Mouse (Mus musculus) intestine, embryonic 15.5 days (tissue): ENCODE measurements at regions not wholly inside any gene's neighbourhood (a gene's known extent, or its start where the extent isn't known, plus 50 kb on each side); places are given as distances from the start of the nearest gene placed in this dataset.

Source experiments
- ATAC-seq: fragments of 200-750 bp; cut with Nextera tagmentation; 2 replicates; pipeline ENCODE4 v1.8.0; 2017; ENCODE audit warnings: moderate TSS enrichment, moderate library complexity
- H3K27ac ChIP-seq: fragments of 300-500 bp; sonication (generic); 2 replicates; pipeline ENCODE4 v1.5.1; 2015; ENCODE audit warnings: mild to moderate bottlenecking, inconsistent platforms
- H3K27me3 ChIP-seq: fragments of 300-500 bp; sonication (generic); replicated peaks from 2 replicates; pipeline ENCODE4 v1.6.1; 2015; ENCODE audit warnings: inconsistent platforms
- H3K36me3 ChIP-seq: fragments of 300-500 bp; sonication (generic); 2 replicates; pipeline ENCODE4 v1.6.1; 2015; ENCODE audit warnings: inconsistent platforms
- H3K4me1 ChIP-seq: fragments of 300-500 bp; sonication (generic); replicated peaks from 2 replicates; pipeline ENCODE4 v1.6.1; 2015; ENCODE audit warnings: inconsistent platforms
- H3K4me2 ChIP-seq: fragments of 300-500 bp; sonication (generic); replicated peaks from 2 replicates; pipeline ENCODE4 v1.6.1; 2015; ENCODE audit warnings: mild to moderate bottlenecking, inconsistent platforms
- H3K4me3 ChIP-seq: fragments of 300-500 bp; sonication (generic); replicated peaks from 2 replicates; pipeline ENCODE4 v1.5.1; 2015; ENCODE audit warnings: inconsistent platforms
- H3K9ac ChIP-seq: fragments of 300-500 bp; sonication (generic); 2 replicates; pipeline ENCODE4 v1.6.1; 2015; ENCODE audit warnings: inconsistent platforms
- H3K9me3 ChIP-seq: fragments of 300-500 bp; sonication (generic); 2 replicates; pipeline ENCODE4 v1.6.1; 2016; ENCODE audit warnings: inconsistent platforms
- WGBS: fragments of 180-500 bp; shearing (Covaris S2); methylation state at CpG from one replicate; pipeline ENCODE4 v1.1.7; 2015; 5-methylcytosine and 5-hydroxymethylcytosine counted together

DNA sequence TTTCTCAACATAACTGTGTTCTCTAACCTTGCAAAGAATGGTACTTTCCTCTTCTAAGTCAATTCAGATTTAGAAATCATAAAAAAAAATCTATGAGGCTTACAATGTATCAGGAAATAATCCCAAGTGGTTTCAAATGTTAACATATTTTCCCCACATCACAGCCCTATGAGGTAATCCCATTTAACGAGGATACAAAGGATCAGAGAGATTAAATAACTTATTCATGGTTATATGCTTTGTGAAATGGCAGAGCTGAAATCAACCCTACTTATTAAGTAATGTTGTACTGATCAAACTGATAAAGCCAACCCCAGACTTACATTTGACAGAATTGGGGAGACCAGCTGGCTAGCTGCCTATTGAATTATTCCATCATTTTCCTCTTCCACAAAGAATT lies 614.4 kb downstream of the Ntrk3 start:
- Histone ChIP-seq H3K9ac (no peak overlapping the region), H3K27ac (no peak overlapping the region), H3K9me3 (no peaks in the 10 kb centered on the region), H3K4me2 (no peak overlapping the region), H3K27me3 (no peaks in the 10 kb centered on the region), H3K4me1 (no peaks in the 10 kb centered on the region), H3K36me3 (no peaks in the 10 kb centered on the region), H3K4me3 (no peak overlapping the region)
- WGBS = 78% methylated on average over 1 of the region's 1 CpGs
- ATAC-seq = no peak

DNA sequence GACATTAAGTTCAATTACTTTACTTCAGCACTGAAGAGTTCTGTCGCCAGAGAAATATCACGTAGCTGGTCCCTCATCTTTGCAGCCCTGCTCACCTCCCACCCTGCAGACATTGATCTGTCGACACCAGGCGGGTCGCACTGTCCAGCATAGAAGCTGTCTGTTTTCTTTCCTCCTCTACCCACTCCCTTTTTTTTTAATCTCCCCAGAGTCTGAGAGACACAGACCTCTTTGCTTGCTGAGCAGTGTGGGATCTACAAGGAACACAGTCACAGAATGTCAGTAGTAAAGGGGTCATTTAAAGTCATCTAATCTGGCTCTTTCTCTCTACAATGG lies 616.7 kb downstream of the Ntrk3 start:
- Histone ChIP-seq H3K4me1 (no peaks in the 10 kb centered on the region), H3K9ac (no peak overlapping the region), H3K27me3 (no peaks in the 10 kb centered on the region), H3K27ac (no peak overlapping the region), H3K36me3 (no peaks in the 10 kb centered on the region), H3K4me3 (no peak overlapping the region), H3K9me3 (no peaks in the 10 kb centered on the region), H3K4me2 (no peak overlapping the region)
- ATAC-seq = no peak
- WGBS = 21% methylated on average over 5 of the region's 5 CpGs

DNA sequence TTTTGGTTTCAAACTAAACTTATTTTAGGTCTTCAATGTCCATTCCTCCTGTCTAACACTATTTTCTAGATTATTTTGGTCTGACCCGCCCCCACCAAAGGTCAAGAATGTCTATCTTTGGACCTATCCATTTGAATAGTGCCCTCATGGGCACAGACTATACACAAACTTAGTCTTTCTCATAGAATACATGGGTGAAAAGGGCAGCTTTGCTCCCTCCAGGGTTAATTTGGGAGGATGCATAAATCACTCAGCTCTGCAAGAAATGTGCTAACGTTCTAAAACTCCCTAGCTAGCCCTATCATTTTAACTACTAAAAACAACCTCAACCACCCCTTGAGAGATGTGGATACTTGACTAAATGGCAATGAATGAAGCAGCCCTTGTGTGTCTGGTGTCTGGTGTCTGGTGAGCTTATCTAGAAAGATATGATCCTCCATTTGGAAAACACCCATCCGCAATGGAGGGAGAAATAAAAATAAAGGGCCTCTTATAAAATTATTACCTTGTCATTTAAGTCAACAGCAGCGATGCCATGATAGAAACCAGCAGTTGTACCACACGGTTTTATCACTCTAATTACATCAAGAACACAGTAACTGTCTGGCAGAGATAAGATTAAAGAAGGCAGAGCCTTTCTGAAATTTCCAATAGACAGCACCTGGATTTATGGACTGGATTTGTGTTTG lies 617.2 kb downstream of the Ntrk3 start:
- Histone ChIP-seq H3K4me3 (no peak overlapping the region), H3K9ac (no peak overlapping the region), H3K9me3 (no peaks in the 10 kb centered on the region), H3K27me3 (no peaks in the 10 kb centered on the region), H3K4me1 (no peaks in the 10 kb centered on the region), H3K36me3 (no peaks in the 10 kb centered on the region), H3K27ac (no peak overlapping the region), H3K4me2 (no peak overlapping the region)
- WGBS = 31% methylated on average over 5 of the region's 5 CpGs
- no peak for ATAC-seq

DNA sequence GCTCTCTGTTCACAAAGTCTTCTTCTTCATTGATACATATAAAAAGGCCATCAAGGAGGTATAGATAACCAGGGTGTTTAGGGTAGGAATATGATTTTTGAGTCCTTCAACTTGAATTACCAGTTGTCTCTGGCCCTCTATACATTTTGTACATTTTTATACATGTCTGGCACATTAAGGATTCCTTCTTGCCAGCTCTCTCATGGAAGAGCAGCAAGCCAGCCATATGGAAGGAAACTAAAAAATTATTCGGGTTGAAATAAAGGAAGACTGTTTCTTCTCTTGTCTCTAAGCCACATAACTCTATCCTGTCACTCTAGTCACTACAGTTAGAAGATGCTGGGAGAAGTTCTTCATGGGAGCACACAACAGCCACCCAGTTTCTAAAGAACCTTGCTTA lies 618.0 kb downstream of the Ntrk3 start:
- H3K27ac ChIP-seq = no peak overlapping the region
- no peak overlapping the region for H3K9ac ChIP-seq
- H3K27me3 ChIP-seq = no peaks in the 10 kb centered on the region
- 67% methylated on average over 1 of the region's 1 CpGs for WGBS
- ATAC-seq = no peak
- no peaks in the 10 kb centered on the region for H3K4me1 ChIP-seq
- no peak overlapping the region for H3K4me3 ChIP-seq
- no peaks in the 10 kb centered on the region for H3K36me3 ChIP-seq
- H3K9me3 ChIP-seq = no peaks in the 10 kb centered on the region
- H3K4me2 ChIP-seq = no peak overlapping the region

DNA sequence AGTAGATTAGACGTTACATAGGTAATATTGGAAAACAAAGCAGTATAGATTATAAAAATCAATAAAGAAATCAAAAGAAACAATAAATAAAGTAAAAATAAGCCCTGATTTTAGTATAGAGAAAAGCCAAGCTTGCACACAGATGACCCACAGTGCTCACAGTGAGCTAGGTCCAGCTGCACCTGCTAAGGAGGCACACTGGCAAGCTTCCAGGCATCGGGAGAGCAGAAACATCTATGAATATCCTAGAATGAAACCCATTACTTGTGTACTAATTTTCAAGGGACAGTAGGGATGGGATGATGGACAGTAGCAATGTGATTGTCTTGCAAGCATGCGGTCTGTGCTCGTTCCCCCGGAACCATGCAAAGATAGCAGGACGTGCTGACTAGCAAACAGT lies 626.5 kb downstream of the Ntrk3 start:
- Histone ChIP-seq H3K27ac (no peak overlapping the region), H3K36me3 (no peaks in the 10 kb centered on the region), H3K9me3 (no peaks in the 10 kb centered on the region), H3K27me3 (no peaks in the 10 kb centered on the region), H3K4me1 (no peaks in the 10 kb centered on the region), H3K9ac (no peak overlapping the region), H3K4me2 (no peak overlapping the region), H3K4me3 (no peak overlapping the region)
- no peak for ATAC-seq
- 87% methylated on average over 6 of the region's 6 CpGs for WGBS

DNA sequence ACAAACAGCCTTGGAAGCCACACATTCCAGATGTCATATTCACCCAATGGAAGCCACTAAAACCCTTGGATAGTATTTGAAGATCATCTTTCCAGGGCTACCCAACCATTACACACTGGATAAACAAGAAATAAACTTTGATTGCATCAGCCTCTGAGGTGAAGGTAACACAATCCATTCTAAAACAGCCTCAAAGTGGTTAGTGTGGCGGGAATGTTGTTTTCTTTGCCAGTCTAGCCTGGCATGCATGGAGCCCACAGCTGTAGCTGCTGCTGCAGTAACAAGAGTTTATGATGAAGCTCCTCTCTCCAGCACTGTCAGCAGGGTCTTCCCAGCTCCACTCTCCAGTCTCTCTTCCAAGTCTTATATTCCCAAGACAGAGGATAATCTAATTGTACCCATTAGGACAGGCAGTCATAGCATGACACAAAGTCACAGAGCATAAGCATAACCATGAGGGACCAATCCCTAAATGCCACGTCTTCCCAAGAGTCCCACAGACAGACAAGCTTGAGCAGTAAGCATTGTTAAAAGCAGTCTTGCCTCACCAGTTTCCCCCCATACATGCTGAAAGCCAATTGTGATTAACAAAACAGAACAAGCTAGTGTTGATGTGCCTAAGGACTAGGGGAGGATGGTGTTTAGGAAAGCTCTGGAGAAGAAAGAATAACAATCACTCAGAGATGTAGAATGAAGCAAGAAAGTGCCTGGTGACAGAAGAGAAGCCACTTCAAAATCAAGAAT lies 634.1 kb downstream of the Ntrk3 start:
- WGBS = 76% methylated on average over 2 of the region's 2 CpGs
- H3K27me3 ChIP-seq = no peaks in the 10 kb centered on the region
- ATAC-seq = no peak
- no peak overlapping the region for H3K27ac ChIP-seq
- no peaks in the 10 kb centered on the region for H3K4me1 ChIP-seq
- H3K9me3 ChIP-seq = no peaks in the 10 kb centered on the region
- no peak overlapping the region for H3K4me3 ChIP-seq
- no peak overlapping the region for H3K4me2 ChIP-seq
- no peaks in the 10 kb centered on the region for H3K36me3 ChIP-seq
- H3K9ac ChIP-seq = no peak overlapping the region

DNA sequence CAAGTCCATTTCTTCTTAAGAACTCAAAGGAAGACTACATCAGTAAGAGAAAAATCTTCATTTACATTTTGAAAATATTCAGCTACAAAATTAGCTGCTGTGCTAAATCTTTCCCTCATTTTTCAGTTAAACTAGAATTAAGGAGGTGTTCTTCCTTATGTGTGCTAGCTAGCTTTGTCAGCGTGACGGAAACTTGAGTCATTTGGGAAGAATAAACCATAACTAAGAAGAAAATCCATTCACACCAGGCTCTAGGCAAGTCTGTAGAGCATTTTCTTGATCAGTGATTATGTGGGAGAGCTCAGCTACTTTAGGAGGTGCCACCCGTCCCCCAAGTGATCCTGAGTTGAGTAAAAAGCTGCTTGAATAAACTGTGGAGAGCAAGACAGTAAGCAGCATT lies 635.4 kb downstream of the Ntrk3 start:
- Histone ChIP-seq H3K4me2 (no peak overlapping the region), H3K4me1 (no peaks in the 10 kb centered on the region), H3K9ac (no peak overlapping the region), H3K9me3 (no peaks in the 10 kb centered on the region), H3K27me3 (no peaks in the 10 kb centered on the region), H3K4me3 (no peak overlapping the region), H3K27ac (no peak overlapping the region), H3K36me3 (no peaks in the 10 kb centered on the region)
- 86% methylated on average over 3 of the region's 3 CpGs for WGBS
- ATAC-seq = no peak

DNA sequence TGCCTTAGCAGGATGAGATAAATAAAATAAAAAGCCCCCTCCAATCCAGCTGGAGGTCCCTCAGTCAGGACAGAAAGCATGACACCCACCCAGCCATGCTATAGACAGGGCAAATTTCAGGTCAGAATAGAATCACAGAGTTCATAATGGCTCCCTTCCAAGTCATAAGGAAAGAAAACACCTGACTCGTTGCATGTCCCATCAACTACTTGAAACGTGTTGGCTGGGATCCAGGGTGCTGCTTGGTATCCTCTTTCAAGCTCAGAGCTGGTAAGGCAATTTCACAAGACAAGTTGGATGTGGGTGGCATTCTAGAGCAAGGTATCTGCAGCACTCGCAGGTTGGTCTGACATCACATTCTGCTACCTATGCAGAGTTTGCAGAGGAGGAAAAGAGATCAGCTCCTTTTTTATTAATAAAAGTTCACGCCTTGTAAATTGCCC lies 651.2 kb downstream of the Ntrk3 start:
- Histone ChIP-seq H3K4me3 (no peak overlapping the region), H3K27me3 (no peaks in the 10 kb centered on the region), H3K9me3 (no peaks in the 10 kb centered on the region), H3K4me2 (no peak overlapping the region), H3K27ac (no peak overlapping the region), H3K36me3 (no peaks in the 10 kb centered on the region), H3K4me1 (0 out of 2 replicates have a peak, but pooled peaks cover 3% of the 10 kb centered on the region), H3K9ac (no peak overlapping the region)
- ATAC-seq = peak; percentile 39; the same call in 1 of the 2 replicates
- 31% methylated on average over 4 of the region's 4 CpGs for WGBS

DNA sequence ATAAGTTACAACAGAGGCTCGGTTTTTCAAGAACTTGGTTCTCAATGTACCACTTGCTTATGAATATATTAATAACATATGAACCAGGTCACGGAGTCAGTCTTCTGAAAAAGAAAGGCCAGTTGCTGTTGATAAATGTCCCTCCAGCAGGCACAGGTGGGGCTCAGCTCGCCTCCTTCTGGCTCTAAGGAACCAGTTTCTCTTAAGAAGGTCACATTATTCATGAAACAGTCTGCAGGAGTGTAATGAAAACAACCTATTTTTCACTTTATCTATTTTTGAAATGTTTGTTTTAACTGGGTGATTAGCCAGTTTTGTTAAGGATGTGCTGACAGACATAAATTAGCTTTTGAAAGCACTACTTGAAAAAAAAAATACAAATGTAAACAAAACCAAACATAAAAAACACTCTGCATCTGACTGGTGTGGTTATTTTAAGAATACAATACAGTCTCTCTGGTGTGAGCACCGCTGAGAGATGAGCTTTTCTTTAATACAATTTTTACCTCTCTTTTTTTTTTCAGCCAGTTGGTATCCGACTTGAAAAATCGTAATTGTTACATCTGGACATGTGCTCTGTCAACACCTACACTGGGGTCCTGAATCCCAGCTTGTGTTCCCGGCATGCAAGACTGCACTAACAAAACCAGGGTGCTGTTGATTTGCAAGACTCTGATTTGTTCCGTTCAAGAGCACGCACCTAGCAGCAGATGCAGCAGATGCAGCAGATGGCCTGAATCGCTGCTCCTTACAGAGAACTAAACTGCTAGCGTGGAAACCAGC lies 651.8 kb downstream of the Ntrk3 start:
- no peak overlapping the region for H3K27ac ChIP-seq
- H3K27me3 ChIP-seq = no peaks in the 10 kb centered on the region
- H3K4me2 ChIP-seq = no peak overlapping the region
- WGBS = 27% methylated on average over 11 of the region's 11 CpGs
- no peak overlapping the region for H3K9ac ChIP-seq
- no peaks in the 10 kb centered on the region for H3K36me3 ChIP-seq
- no peak for ATAC-seq
- H3K4me1 ChIP-seq = 0 out of 2 replicates have a peak, but pooled peaks cover 3% of the 10 kb centered on the region
- H3K9me3 ChIP-seq = no peaks in the 10 kb centered on the region
- no peak overlapping the region for H3K4me3 ChIP-seq

DNA sequence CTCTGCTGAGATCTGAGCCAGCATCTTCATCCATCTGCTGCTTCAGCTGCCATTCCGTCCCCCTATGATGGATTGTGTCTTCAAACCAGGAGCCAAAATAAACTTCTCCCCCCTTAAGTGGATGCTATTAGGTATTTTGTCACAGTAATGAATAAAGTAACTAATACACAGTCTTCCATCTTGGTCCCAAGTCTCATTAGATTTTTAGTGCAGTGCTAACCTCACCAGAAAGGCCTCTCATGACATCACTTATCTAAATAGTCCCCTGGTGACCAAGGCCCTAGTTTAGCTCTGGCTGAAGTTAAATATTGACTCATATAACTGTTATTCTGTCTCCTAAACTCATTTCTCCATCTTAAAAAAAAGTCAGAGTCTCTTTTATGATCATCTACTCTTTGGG lies 658.1 kb downstream of the Ntrk3 start:
- H3K4me2 ChIP-seq = no peak overlapping the region
- no peak overlapping the region for H3K9ac ChIP-seq
- no peaks in the 10 kb centered on the region for H3K9me3 ChIP-seq
- no peak overlapping the region for H3K27ac ChIP-seq
- H3K4me1 ChIP-seq = no peaks in the 10 kb centered on the region
- H3K27me3 ChIP-seq = no peaks in the 10 kb centered on the region
- no peaks in the 10 kb centered on the region for H3K36me3 ChIP-seq
- ATAC-seq = no peak
- WGBS = 45% methylated on average over 1 of the region's 1 CpGs
- no peak overlapping the region for H3K4me3 ChIP-seq

DNA sequence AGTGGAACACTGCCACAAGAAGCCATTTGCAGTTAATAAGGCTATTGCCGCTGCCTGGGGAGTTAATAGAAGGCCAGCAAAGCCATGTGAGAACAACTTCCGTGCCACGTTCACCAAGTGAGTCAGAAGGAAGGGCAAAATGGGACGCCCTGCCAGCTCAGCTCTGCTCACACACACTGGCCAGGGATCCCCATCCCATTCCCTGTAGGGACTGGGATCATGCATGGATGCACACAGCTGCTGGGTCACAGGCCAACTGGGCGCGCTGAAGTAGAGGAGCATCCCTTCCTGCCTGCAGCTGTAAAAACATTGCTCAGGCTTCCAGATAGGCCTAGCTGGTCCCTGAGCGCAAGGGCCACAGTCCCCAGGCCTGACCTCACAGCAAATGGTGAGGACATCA lies 666.7 kb downstream of the Ntrk3 start:
- 85% methylated on average over 7 of the region's 7 CpGs for WGBS

DNA sequence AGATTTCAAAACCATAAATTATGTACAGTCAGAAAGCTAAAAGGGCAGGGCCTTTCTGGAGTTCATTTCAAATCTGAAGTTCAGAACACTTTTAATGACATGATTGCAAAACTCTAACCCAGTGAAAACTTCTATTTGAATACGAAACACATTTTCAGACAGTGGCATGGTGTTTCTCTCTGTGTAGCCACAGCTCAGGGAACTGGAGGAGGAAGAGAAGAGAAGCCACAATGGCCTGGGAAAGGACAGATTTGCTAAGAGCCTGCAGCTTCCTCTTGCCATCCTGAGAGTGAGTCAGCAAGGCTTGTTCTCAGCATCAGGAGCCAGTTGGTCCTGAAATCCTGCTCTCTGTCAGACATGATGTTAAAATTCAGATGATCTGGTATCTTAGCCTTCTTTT lies 676.2 kb downstream of the Ntrk3 start:
- H3K27ac ChIP-seq = no peak overlapping the region
- no peaks in the 10 kb centered on the region for H3K4me1 ChIP-seq
- 85% methylated on average over 1 of the region's 1 CpGs for WGBS
- H3K4me3 ChIP-seq = no peak overlapping the region
- no peaks in the 10 kb centered on the region for H3K36me3 ChIP-seq
- H3K9ac ChIP-seq = no peak overlapping the region
- H3K4me2 ChIP-seq = no peak overlapping the region
- ATAC-seq = no peak
- no peaks in the 10 kb centered on the region for H3K27me3 ChIP-seq
- no peaks in the 10 kb centered on the region for H3K9me3 ChIP-seq

More for the DNA sequence above, 666.7 kb downstream of the Ntrk3 start:
- no peak for ATAC-seq
- H3K9ac ChIP-seq = no peak overlapping the region
- H3K27me3 ChIP-seq = no peaks in the 10 kb centered on the region
- H3K4me2 ChIP-seq = no peak overlapping the region
- H3K27ac ChIP-seq = no peak overlapping the region
- H3K4me3 ChIP-seq = no peak overlapping the region
- H3K9me3 ChIP-seq = no peaks in the 10 kb centered on the region
- H3K4me1 ChIP-seq = no peaks in the 10 kb centered on the region
- H3K36me3 ChIP-seq = no peaks in the 10 kb centered on the region
